Mouse (Mus musculus): ENCODE results near the gene Gm4787. TPM values are rescaled to one million over a fixed set of nuclear protein-coding genes. Genes with fewer than 3 reads are reported as not detected.
"Not testable (repeated sequence)": the region's sequence is repeated elsewhere in the genome, so short reads cannot be mapped to it uniquely, and the experiment has no call there.

The Gm4787 gene
- total RNA-seq (2014; rRNA removed) (0.69 and 1.9 TPM in 2 replicates), polyA plus RNA-seq (2015; fragmentation: Nextera tagmentation; extraction: Ambion mirVana) (0.06 TPM in 1 of 2 replicates, not detected in the other)

DNA sequence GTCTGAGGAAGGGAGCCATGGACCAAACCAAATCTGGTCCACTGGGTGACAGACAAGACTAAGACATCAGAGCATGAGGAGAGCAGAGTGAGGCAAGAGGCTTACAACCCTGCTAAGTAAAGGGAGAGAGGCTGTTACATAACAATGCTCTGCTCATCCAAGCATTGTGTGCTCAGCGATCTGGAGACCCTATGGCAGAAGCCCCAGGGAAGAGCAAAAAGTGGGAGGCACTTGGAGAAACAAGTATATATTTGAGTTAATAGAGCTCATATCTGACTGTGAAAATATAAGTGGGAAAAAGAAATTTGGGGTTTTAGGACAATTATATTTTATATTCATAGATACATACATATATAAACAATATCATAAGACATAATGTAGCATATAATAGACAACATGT lies at the start of gene Gm4787:
Gene Gm4787, minus strand, starts transcription at position 101 of the 400 bp plus-strand sequence.
- not testable (repeated sequence) for H3K27me3 ChIP-seq (ENCODE audit: insufficient read depth, low read length); H3K9me3 ChIP-seq (ENCODE audit: low read length); ATAC-seq; H3K36me3 ChIP-seq (ENCODE audit: insufficient read depth); H3K4me1 ChIP-seq (ENCODE audit: insufficient read depth); H3K27ac ChIP-seq (ENCODE audit: low read depth, low read length); H3K9ac ChIP-seq; H3K4me2 ChIP-seq (ENCODE audit: low read depth); DNase-seq; H3K4me3 ChIP-seq (ENCODE audit: low read depth, low read length)
- 79% methylated on average over 1 of the region's 1 CpGs for WGBS

DNA sequence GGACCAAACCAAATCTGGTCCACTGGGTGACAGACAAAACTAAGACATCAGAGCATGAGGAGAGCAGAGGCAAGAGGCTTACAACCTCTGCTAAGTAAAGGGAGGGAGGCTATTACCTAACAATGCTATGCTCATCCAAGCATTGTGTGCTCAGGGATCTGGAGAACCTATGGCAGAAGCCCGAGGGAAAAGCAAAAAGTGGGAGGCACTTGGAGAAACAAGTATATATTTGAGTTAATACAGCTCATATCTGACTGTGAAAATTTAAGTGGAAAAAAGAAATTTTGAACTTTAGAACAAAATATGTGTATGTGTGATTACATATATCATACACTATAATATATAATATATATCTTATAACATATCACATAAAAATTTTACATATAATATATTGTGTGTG lies 42.6 kb upstream of the Gm4787 start, which contains the start of gene Adam4:
Gene Adam4, minus strand, starts transcription at position 101 of the 400 bp plus-strand sequence.
- Histone ChIP-seq H3K9me3 (ENCODE audit: low read length) (0 out of 2 replicates have a peak, but pooled peaks cover 3% of the 10 kb centered on the region), H3K27me3 (ENCODE audit: insufficient read depth, low read length) (no peaks in the 10 kb centered on the region), H3K4me1 (ENCODE audit: insufficient read depth) (no peaks in the 10 kb centered on the region), H3K27ac (ENCODE audit: low read depth, low read length) (no peak within 1 kb of the TSS), H3K9ac (no peak within 1 kb of the TSS), H3K4me2 (ENCODE audit: low read depth) (no peak within 1 kb of the TSS), H3K4me3 (ENCODE audit: low read depth, low read length) (no peak within 1 kb of the TSS), H3K36me3 (ENCODE audit: insufficient read depth) (no peaks in the 10 kb centered on the region; the same call in 1 of the 2 replicates)
- 87% methylated on average over 1 of the region's 1 CpGs for WGBS
- no peak for DNase-seq
- TF ChIP-seq CTCF (IDR thresholded peaks at IDR 0.05; ENCODE audit: low read depth) = no peak
- no peak for ATAC-seq

DNA sequence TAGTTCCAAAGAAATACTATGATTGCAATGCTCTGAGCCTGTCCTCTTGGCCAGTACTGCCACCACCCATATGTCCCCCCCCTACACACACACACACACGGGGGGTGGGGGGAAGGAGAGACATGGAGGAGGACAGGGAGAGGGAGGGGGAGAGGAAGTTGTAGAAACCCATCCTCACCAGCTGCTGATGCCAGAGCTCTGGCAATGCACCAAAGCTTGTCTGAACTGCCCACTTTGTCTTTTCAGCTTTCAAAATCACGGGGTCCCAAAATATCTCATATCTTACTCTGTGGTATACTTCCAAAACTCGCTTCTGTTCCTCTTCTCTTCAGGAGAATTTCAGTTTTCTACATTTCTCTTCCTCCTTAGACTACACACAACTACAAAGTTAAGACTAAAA lies 33.9 kb upstream of the Gm4787 start:
- ATAC-seq (no peak), DNase-seq (no peak)
- Histone ChIP-seq H3K9me3 (ENCODE audit: low read length) (no peaks in the 10 kb centered on the region), H3K4me2 (ENCODE audit: low read depth) (no peak overlapping the region), H3K4me3 (ENCODE audit: low read depth, low read length) (no peak overlapping the region), H3K27ac (ENCODE audit: low read depth, low read length) (no peak overlapping the region), H3K4me1 (ENCODE audit: insufficient read depth) (no peaks in the 10 kb centered on the region), H3K9ac (no peak overlapping the region), H3K36me3 (ENCODE audit: insufficient read depth) (no peaks in the 10 kb centered on the region), H3K27me3 (ENCODE audit: insufficient read depth, low read length) (no peaks in the 10 kb centered on the region)
- no peak for TF ChIP-seq CTCF (IDR thresholded peaks at IDR 0.05; ENCODE audit: low read depth)
- 73% methylated on average over 3 of the region's 3 CpGs for WGBS

DNA sequence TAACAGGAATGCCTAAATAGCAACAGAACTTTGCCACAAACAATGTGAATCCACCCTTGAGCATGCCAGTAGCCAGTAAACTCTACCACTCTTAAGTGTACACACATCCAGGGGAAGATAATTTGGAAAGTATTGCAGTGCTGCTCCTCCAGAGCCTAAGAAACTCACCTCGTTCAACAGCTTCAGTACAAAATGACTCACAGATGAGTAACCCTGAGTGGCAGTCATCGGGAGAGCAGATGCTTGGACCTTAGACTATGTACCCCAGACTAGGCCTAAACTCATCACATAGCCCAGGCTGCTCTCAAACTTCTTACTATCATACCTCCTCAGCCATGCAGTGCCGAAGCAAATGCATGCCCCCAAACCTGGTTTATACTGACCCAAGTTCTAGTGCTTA lies 29.7 kb upstream of the Gm4787 start:
- H3K4me1 ChIP-seq (ENCODE audit: insufficient read depth) = no peaks in the 10 kb centered on the region
- 84% methylated on average over 3 of the region's 3 CpGs for WGBS
- no peaks in the 10 kb centered on the region for H3K27me3 ChIP-seq (ENCODE audit: insufficient read depth, low read length)
- ATAC-seq (no peak), DNase-seq (no peak)
- no peak overlapping the region for H3K4me3 ChIP-seq (ENCODE audit: low read depth, low read length)
- no peaks in the 10 kb centered on the region for H3K36me3 ChIP-seq (ENCODE audit: insufficient read depth)
- no peaks in the 10 kb centered on the region for H3K9me3 ChIP-seq (ENCODE audit: low read length)
- TF ChIP-seq CTCF (IDR thresholded peaks at IDR 0.05; ENCODE audit: low read depth) = no peak
- no peak overlapping the region for H3K27ac ChIP-seq (ENCODE audit: low read depth, low read length)
- no peak overlapping the region for H3K4me2 ChIP-seq (ENCODE audit: low read depth)
- H3K9ac ChIP-seq = no peak overlapping the region

DNA sequence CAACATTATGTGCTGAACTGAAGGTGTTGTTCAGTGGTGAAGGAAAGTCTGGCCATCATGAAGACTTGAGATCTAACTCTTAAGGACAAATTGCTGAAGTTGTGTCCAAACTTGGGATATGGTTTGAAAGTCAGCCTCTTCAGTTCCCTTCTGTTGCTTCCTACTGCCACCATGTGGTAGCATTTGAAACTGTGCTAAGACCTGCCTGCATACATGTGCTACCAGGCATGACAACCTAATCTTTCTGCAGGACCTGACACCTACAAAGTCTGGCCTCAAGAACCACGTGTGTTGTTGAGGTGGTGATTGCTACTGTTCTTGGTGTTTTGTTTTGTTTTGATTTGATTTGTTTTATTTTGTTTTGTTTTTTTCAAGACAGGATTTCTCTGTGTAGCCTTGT lies 22.9 kb upstream of the Gm4787 start:
- ATAC-seq (peak; percentile 69), DNase-seq (peak; percentile 85)
- TF ChIP-seq CTCF (IDR thresholded peaks at IDR 0.05; ENCODE audit: low read depth) = peak; percentile 98
- Histone ChIP-seq H3K36me3 (ENCODE audit: insufficient read depth) (no peaks in the 10 kb centered on the region; the same call in 1 of the 2 replicates), H3K27me3 (ENCODE audit: insufficient read depth, low read length) (no peaks in the 10 kb centered on the region), H3K9me3 (ENCODE audit: low read length) (no peaks in the 10 kb centered on the region), H3K4me1 (ENCODE audit: insufficient read depth) (no peaks in the 10 kb centered on the region), H3K4me2 (ENCODE audit: low read depth) (no peak overlapping the region), H3K4me3 (ENCODE audit: low read depth, low read length) (no peak overlapping the region), H3K9ac (no peak overlapping the region), H3K27ac (ENCODE audit: low read depth, low read length) (no peak overlapping the region)
- WGBS = 15% methylated on average over 1 of the region's 1 CpGs

DNA sequence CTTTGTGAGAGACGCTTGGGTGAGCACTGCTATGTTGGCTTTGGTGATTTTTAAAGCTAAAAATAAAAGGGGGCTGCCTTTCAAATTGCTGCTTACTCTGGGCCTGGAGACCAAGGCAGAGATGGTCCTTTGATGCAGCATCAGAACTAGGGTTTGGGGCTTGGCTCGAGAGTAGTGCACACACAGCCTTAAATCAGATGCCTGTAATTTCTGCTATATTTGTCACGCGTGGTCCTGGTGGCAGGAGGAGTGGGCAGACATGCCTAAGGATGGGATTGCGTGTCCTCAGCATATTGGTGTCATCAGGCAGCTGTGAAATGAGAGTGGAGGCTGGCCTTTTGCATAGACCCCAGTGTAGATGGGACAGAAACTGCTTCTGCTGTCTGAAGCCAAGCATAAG lies 45.4 kb downstream of the Gm4787 start:
- Histone ChIP-seq H3K9ac (peak overlapping the region; percentile 75; the same call in 1 of the 2 replicates), H3K4me1 (ENCODE audit: insufficient read depth) (no peaks in the 10 kb centered on the region), H3K4me2 (ENCODE audit: low read depth) (peak overlapping the region; percentile 90), H3K27me3 (ENCODE audit: insufficient read depth, low read length) (0 out of 2 replicates have a peak, but pooled peaks cover 4% of the 10 kb centered on the region), H3K4me3 (ENCODE audit: low read depth, low read length) (peak overlapping the region; percentile 64), H3K36me3 (ENCODE audit: insufficient read depth) (no peaks in the 10 kb centered on the region), H3K9me3 (ENCODE audit: low read length) (no peaks in the 10 kb centered on the region), H3K27ac (ENCODE audit: low read depth, low read length) (no peak overlapping the region)
- DNase-seq = no peak
- no peak for TF ChIP-seq CTCF (IDR thresholded peaks at IDR 0.05; ENCODE audit: low read depth)
- 67% methylated on average over 5 of the region's 5 CpGs for WGBS
- ATAC-seq = no peak

DNA sequence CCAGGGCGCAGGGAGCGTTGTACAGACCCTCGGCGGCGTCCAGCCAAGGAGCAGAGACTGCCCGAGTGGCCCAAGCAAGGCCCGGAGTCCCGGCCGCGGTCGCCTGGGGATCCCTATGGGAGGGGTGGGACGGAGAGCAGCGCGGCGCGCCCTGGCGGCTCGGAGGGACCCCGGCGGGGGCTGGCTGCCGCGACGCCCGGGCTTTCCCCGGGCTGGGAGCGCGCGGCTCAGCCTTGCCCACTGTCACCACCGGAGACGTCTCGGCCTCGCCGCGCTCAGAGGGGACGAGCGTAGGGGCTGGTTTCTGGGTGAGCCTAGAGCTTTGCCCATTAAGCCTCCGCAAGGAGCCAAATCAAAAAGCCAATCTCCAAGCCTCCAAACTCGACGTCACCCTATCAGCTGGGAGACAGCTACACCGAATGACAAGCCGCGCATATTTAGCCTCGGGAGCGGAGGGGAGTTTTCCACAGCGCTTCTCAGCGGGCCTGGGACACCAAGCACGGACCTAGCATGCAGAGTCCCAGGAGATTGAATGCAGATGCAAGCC lies 46.3 kb downstream of the Gm4787 start, which contains the start of gene Slc8a3:
Gene Slc8a3, minus strand, starts transcription at position 306 of the 547 bp plus-strand sequence.
- WGBS = 3% methylated on average over 47 of the region's 47 CpGs
- H3K27ac ChIP-seq (ENCODE audit: low read depth, low read length) = peak within 1 kb of the TSS; percentile 82
- peak within 1 kb of the TSS; percentile 64 for H3K4me3 ChIP-seq (ENCODE audit: low read depth, low read length)
- no peaks in the 10 kb centered on the region for H3K4me1 ChIP-seq (ENCODE audit: insufficient read depth)
- H3K27me3 ChIP-seq (ENCODE audit: insufficient read depth, low read length) = 0 out of 2 replicates have a peak, but pooled peaks cover 4% of the 10 kb centered on the region
- peak within 1 kb of the TSS; percentile 90 for H3K4me2 ChIP-seq (ENCODE audit: low read depth)
- H3K9me3 ChIP-seq (ENCODE audit: low read length) = no peaks in the 10 kb centered on the region
- H3K36me3 ChIP-seq (ENCODE audit: insufficient read depth) = no peaks in the 10 kb centered on the region
- ATAC-seq (peak; percentile 84), DNase-seq (peak; percentile 85)
- peak within 1 kb of the TSS; percentile 75 for H3K9ac ChIP-seq
- no peak for TF ChIP-seq CTCF (IDR thresholded peaks at IDR 0.05; ENCODE audit: low read depth)
